Mouse (Mus musculus) kidney, embryonic 14.5 days (tissue): ENCODE results near the gene Plekha8. TPM values are rescaled to one million over a fixed set of nuclear protein-coding genes. Genes with fewer than 3 reads are reported as not detected.
A peak's percentile ranks its signal among the peaks of the same experiment; 100 is the strongest.

Experiments
- ATAC-seq: fragments of 200-750 bp; cut with Nextera tagmentation; 2 replicates; pipeline ENCODE4 v1.8.0; 2017; ENCODE audit warnings: moderate number of reproducible peaks, mild to moderate bottlenecking, moderate TSS enrichment, moderate library complexity; ENCODE audit not compliant: low FRiP score, low TSS enrichment
- H3K27ac ChIP-seq: fragments of 300-500 bp; sonication (generic); 2 replicates; pipeline ENCODE4 v1.5.1; 2014; ENCODE audit warnings: low read depth, mild to moderate bottlenecking, low read length, moderate library complexity, mixed read lengths
- H3K27me3 ChIP-seq: fragments of 300-500 bp; sonication (generic); 2 replicates; pipeline ENCODE4 v1.6.1; 2014; ENCODE audit warnings: mild to moderate bottlenecking, low read length; ENCODE audit not compliant: control insufficient read depth, insufficient read depth
- H3K36me3 ChIP-seq: fragments of 300-500 bp; sonication (generic); 2 replicates; pipeline ENCODE4 v1.6.1; 2014; ENCODE audit warnings: low read length, mixed read lengths; ENCODE audit not compliant: control insufficient read depth, insufficient read depth
- H3K4me1 ChIP-seq: fragments of 300-500 bp; sonication (generic); 2 replicates; pipeline ENCODE4 v1.6.1; 2014; ENCODE audit warnings: low read length, mixed read lengths; ENCODE audit not compliant: control insufficient read depth, insufficient read depth
- H3K4me2 ChIP-seq: fragments of 300-500 bp; sonication (generic); replicated peaks from 2 replicates; pipeline ENCODE4 v1.6.1; 2014; ENCODE audit warnings: low read depth, mild to moderate bottlenecking, low read length
- H3K4me3 ChIP-seq: fragments of 300-500 bp; sonication (generic); 2 replicates; pipeline ENCODE4 v1.5.1; 2014; ENCODE audit warnings: mild to moderate bottlenecking, low read length
- H3K9ac ChIP-seq: fragments of 300-500 bp; sonication (generic); 2 replicates; pipeline ENCODE4 v1.6.1; 2014; ENCODE audit warnings: low read depth, mild to moderate bottlenecking, low read length, moderate library complexity
- H3K9me3 ChIP-seq: fragments of 300-500 bp; sonication (generic); 2 replicates; pipeline ENCODE4 v1.6.1; 2016; ENCODE audit warnings: low read length; ENCODE audit not compliant: control insufficient read depth
- WGBS: fragments of 180-500 bp; shearing (Covaris S2); extraction: QIAGEN DNeasy Blood & Tissue Kit; methylation state at CpG from one replicate; pipeline ENCODE4 v1.1.7; 2014; 5-methylcytosine and 5-hydroxymethylcytosine counted together
- polyA plus RNA-seq: library from polyadenylated mRNA; unstranded; fragments of >200 nt; fragmentation: Nextera tagmentation; extraction: Ambion mirVana; gene quantifications from 2 replicates; pipeline ENCODE4 v1.2.1, GENCODE M21; 2014

Gene Plekha8
- polyA plus RNA-seq, 1 experiment from 2014 or later = 14.6 TPM

- Histone ChIP-seq H3K27ac (no peak overlapping the region), H3K4me1 (no peaks in the 10 kb centered on the region), H3K9me3 (no peaks in the 10 kb centered on the region), H3K9ac (no peak overlapping the region), H3K4me2 (no peak overlapping the region), H3K4me3 (no peak overlapping the region), H3K36me3 (peaks cover 15% of the 10 kb centered on the region; the same call in 1 of the 2 replicates), H3K27me3 (no peaks in the 10 kb centered on the region)
- WGBS = 78% methylated on average over 3 of the region's 3 CpGs
- ATAC-seq = no peak
Measured at GRCm38 (mm10) chr6:54617363-54617762, 22.5 kb downstream of the Plekha8 start.

DNA sequence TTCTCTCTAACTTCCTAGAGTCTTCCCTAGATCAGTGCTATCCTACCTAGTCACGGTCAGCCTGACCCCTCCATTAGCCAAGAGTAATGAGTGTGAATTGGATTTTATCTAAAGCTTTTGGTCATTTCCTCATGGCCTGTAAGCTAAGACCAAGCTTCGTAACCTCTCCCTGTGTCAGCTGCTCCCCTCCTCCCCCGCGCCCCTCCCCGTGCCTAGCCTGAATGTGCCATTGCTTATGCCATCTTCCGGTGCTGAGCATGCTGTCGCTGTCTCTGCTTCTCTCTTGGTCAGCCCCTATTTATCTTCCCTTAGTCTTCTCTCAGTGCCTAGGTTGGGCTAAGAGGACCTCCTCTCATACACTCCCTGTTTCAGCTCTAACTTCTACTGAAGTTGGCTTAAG is 24.6 kb downstream of the Plekha8 start:
- WGBS = 59% methylated on average over 7 of the region's 7 CpGs
- Histone ChIP-seq H3K27ac (no peak overlapping the region), H3K9ac (no peak overlapping the region)

DNA sequence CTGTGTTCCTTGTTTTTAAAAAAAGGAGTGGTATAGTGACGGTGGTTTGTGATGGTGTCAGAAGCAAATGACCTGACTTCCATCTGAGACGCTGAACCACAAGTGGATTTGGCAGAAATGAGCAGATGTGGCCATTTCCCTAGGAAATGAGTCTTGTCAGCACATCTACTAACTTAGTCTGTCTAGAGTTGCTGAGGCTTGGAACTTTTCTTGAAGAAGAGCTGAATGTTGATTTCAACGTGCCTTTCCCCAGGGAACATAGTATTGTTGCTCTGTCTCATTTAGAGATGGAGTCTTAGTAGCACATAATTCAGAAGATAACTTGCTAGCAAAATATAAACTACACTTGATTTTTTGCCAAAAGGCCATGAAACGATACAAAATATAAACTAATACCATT is 25.4 kb downstream of the Plekha8 start:
- Histone ChIP-seq H3K4me1 (no peaks in the 10 kb centered on the region), H3K27ac (no peak overlapping the region), H3K27me3 (no peaks in the 10 kb centered on the region), H3K4me2 (no peak overlapping the region), H3K9me3 (no peaks in the 10 kb centered on the region), H3K4me3 (no peak overlapping the region), H3K36me3 (peaks cover 11% of the 10 kb centered on the region; the same call in 1 of the 2 replicates), H3K9ac (no peak overlapping the region)
- 60% methylated on average over 4 of the region's 4 CpGs for WGBS
- no peak for ATAC-seq

More for the DNA sequence above, 24.6 kb downstream of the Plekha8 start:
- H3K9me3 ChIP-seq = no peaks in the 10 kb centered on the region
- no peak overlapping the region for H3K4me2 ChIP-seq
- peaks cover 16% of the 10 kb centered on the region; the same call in 1 of the 2 replicates for H3K36me3 ChIP-seq
- H3K4me1 ChIP-seq = no peaks in the 10 kb centered on the region
- ATAC-seq = no peak
- H3K4me3 ChIP-seq = no peak overlapping the region
- H3K27me3 ChIP-seq = no peaks in the 10 kb centered on the region

- WGBS = 91% methylated on average over 3 of the region's 3 CpGs
- Histone ChIP-seq H3K36me3 (peaks cover 16% of the 10 kb centered on the region; the same call in 1 of the 2 replicates), H3K4me3 (no peak overlapping the region), H3K4me1 (no peaks in the 10 kb centered on the region), H3K4me2 (no peak overlapping the region), H3K27me3 (no peaks in the 10 kb centered on the region), H3K9me3 (no peaks in the 10 kb centered on the region), H3K27ac (no peak overlapping the region), H3K9ac (no peak overlapping the region)
- ATAC-seq = no peak
Measured at GRCm38 (mm10) chr6:54628381-54628780, 33.5 kb downstream of the Plekha8 start.

DNA sequence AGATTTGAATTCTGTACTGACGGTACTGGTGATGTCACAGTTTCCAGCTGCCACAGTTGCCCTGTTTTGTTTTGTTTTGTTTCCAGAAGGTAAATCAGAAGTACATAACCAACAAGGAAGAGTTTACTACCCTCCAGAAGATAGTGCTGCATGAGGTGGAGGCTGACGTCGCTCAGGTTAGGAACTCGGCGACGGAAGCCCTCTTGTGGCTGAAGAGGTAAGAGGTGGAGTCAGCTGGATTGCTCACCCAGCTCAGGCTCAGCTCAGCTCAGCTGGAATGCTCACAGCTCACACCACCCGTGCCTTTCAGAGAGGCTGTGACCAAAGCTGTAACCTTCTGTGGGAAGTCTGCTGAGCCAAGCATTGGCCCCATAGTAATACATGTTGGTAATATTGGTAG is 34.8 kb downstream of the Plekha8 start:
- H3K4me1 ChIP-seq = no peaks in the 10 kb centered on the region
- peaks cover 20% of the 10 kb centered on the region; the same call in 1 of the 2 replicates for H3K36me3 ChIP-seq
- H3K27ac ChIP-seq = no peak overlapping the region
- no peak overlapping the region for H3K4me2 ChIP-seq
- 36% methylated on average over 7 of the region's 7 CpGs for WGBS
- H3K4me3 ChIP-seq = no peak overlapping the region
- peak; percentile 60; the same call in 1 of the 2 replicates for ATAC-seq
- H3K27me3 ChIP-seq = no peaks in the 10 kb centered on the region
- no peak overlapping the region for H3K9ac ChIP-seq
- H3K9me3 ChIP-seq = no peaks in the 10 kb centered on the region

- H3K4me2 ChIP-seq = no peak overlapping the region
- WGBS = 51% methylated on average over 3 of the region's 3 CpGs
- ATAC-seq = no peak
- H3K27me3 ChIP-seq = no peaks in the 10 kb centered on the region
- H3K36me3 ChIP-seq = peaks cover 20% of the 10 kb centered on the region; the same call in 1 of the 2 replicates
- H3K9ac ChIP-seq = no peak overlapping the region
- no peak overlapping the region for H3K4me3 ChIP-seq
- H3K27ac ChIP-seq = no peak overlapping the region
- no peaks in the 10 kb centered on the region for H3K4me1 ChIP-seq
- H3K9me3 ChIP-seq = no peaks in the 10 kb centered on the region
Measured at GRCm38 (mm10) chr6:54631462-54631861, 36.6 kb downstream of the Plekha8 start.

DNA sequence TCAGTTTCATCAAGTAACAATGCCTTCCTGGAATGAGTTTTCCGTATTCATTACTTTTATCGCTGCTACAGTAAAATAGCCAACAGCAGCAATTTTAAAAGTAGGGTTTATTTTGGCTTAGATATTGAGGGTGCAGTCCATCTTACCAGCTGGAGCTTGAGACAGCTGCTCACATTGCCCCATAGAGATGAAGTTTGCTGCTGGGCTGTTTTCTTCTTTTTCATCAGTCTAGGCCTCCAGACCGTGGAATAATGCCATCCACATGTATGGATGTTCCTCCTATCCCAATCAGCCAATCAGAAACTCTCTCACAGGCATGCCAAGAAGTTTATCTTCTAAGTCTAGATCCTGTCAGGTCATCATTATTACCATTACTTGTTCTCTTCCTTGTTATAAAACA is 45.0 kb downstream of the Plekha8 start:
- no peak overlapping the region for H3K9ac ChIP-seq
- 86% methylated on average over 3 of the region's 3 CpGs for WGBS
- peaks cover 10% of the 10 kb centered on the region; the same call in 1 of the 2 replicates for H3K36me3 ChIP-seq
- H3K27me3 ChIP-seq = no peaks in the 10 kb centered on the region
- no peak overlapping the region for H3K4me2 ChIP-seq
- ATAC-seq = no peak
- H3K4me1 ChIP-seq = no peaks in the 10 kb centered on the region
- H3K27ac ChIP-seq = no peak overlapping the region
- no peak overlapping the region for H3K4me3 ChIP-seq
- no peaks in the 10 kb centered on the region for H3K9me3 ChIP-seq

DNA sequence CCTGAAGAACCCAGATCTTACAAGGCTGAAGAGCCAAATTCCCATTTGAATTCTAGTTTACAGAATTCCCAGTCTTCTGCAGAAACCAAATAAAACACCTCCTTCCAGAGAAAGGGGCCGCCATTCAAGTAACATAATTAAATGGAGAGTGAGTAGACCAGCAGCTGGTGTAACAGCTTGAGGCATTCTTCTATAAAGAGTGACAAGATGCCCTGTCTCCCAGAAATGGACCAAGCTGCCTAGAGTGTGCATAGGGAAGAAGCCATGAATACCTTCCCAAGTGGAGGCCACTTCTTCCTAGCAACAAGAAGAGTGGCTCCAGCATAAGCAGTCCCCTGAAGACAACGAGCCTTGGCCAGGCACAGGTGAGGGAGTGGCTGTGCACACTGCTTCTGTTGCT is 47.0 kb downstream of the Plekha8 start:
- Histone ChIP-seq H3K4me3 (no peak overlapping the region), H3K27ac (no peak overlapping the region), H3K4me1 (no peaks in the 10 kb centered on the region), H3K9ac (no peak overlapping the region), H3K36me3 (peaks cover 7% of the 10 kb centered on the region; the same call in 1 of the 2 replicates), H3K9me3 (no peaks in the 10 kb centered on the region), H3K27me3 (no peaks in the 10 kb centered on the region), H3K4me2 (no peak overlapping the region)
- no peak for ATAC-seq
- WGBS = 91% methylated on average over 2 of the region's 2 CpGs

DNA sequence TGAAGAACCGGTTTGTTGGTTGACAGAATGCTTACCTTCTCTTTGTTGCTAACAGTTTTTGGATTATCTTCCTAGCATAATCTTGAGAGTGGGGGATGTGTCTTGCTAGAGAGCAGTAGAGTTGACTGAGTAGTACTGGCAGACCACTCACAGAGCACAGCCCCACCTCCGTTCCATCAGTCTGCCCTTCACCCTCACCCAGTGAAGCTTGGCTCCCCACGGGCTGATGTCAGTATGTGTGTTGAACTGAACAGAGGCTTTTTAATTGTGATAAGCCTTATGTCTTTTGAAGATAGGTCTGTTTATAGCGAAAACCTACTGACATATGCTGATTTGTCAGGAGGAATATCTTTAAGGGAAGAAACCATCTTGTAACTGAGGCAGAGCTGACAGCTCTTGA is 48.3 kb downstream of the Plekha8 start:
- no peaks in the 10 kb centered on the region for H3K27me3 ChIP-seq
- H3K36me3 ChIP-seq = peaks cover 7% of the 10 kb centered on the region; the same call in 1 of the 2 replicates
- WGBS = 98% methylated on average over 4 of the region's 4 CpGs
- no peaks in the 10 kb centered on the region for H3K9me3 ChIP-seq
- H3K4me2 ChIP-seq = no peak overlapping the region
- no peak overlapping the region for H3K27ac ChIP-seq
- no peak for ATAC-seq
- no peak overlapping the region for H3K4me3 ChIP-seq
- H3K4me1 ChIP-seq = no peaks in the 10 kb centered on the region
- no peak overlapping the region for H3K9ac ChIP-seq
